Mouse (Mus musculus): ENCODE measurements around the gene Olfr571. TPM values are rescaled to one million over a fixed set of nuclear protein-coding genes. Genes with fewer than 3 reads are reported as not detected.

Gene Olfr571
- polyA plus RNA-seq (2012; fragmentation: generic; extraction: Trizol) = not detected

DNA sequence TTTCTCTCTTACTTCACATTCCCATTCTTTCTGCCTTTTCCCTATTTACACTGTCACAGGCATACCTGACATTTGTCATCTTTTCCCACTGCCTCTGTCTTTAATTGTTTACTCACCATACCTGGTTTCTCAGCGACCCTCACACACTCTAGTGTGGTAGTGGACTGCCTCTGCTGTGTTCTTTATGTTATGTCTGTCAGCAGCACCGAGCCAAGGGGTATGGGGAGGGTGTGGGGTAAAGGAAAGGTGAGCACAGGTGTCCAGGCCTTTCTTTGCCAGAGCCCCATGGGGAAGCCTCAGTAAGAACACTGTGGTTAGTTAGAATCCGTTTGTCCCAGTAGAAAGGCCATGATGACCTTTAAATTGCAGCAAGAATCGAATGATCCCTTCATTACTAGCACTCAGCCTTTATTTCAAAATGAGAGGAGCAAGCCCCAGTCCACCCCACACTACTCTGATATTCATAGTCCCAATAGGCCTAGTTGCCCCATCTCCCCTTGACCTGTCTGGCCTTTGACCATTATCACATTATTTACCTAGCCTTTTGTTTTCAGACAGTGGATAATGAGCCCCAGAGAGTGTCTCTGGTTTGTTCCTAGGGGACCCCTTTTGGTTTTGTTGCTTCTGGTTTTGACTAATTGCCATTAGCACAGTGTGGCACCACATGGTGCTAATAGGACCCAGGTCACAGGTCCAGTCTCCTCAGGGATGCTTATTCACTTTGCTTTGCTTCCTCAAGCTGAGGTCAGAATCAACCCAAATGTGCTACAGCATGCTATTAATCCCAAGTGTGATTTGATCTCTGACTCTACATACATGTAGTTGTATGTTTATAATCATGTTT is at the start of gene Olfr571:
Gene Olfr571 (minus strand): TSS at position 505 of the 844 bp plus-strand sequence.

DNA sequence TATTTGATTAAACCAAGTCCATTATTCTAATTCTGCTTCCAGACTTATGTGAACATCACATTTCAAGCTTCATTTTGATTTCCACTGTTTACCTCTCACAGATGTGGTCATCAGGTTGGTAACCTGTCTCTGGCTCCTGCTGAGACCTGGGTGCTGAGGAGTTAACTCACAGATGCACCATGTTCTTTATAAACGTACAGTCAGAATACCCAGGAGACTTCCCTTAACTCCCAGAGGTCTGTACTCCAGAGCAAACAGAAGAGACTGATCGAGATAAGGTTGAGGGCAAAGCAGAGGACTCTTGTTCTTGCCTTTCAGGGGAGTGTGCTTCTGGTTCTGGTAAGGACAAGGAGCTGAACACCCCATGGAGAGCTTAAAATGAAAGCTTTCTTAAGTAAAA is 45.0 kb upstream of the Olfr571 start, which contains the start of gene Olfr576:
Gene Olfr576 (plus strand): TSS at position 301 of the 400 bp plus-strand sequence.

DNA sequence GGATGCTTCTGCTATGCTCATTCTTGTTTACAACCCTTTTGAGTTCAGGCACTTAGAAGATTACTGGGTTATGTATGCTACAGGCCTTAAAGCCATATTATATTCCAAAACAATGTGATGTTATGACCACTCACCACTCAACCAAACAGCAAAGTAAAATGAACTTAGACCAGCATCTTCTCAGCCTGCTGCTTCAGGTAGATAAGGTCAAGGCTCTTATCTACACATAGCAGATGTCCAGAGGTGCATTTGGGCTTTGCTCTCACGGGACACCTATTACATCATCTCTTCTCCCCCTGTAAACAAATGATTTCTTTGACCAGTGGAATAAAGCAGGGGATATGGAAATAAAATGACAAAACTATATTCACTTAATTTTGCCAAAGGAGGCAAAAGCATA is 41.3 kb upstream of the Olfr571 start, which contains the start of gene Olfr575:
Gene Olfr575 (minus strand): TSS at position 183 of the 400 bp plus-strand sequence.

DNA sequence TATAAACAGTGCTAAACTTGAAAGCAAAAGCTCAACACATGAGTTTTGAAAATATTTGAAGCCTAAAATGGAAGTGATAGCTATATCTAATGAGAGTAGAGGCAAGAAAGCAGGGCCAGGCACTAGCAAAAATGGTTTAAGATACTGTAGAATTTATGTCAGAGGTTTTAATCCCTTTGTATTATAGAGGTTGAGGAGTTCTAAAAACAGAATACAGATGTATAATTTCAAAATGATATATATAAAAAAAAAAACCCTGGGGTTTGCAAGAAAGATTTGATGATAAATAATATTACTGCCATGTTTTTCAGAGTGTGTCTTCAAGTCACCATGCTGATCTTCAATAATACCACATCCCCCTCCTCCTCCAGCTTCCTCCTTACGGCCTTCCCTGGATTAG is 30.8 kb upstream of the Olfr571 start, which contains the start of gene Olfr574:
Gene Olfr574 (plus strand): TSS at position 301 of the 400 bp plus-strand sequence.

DNA sequence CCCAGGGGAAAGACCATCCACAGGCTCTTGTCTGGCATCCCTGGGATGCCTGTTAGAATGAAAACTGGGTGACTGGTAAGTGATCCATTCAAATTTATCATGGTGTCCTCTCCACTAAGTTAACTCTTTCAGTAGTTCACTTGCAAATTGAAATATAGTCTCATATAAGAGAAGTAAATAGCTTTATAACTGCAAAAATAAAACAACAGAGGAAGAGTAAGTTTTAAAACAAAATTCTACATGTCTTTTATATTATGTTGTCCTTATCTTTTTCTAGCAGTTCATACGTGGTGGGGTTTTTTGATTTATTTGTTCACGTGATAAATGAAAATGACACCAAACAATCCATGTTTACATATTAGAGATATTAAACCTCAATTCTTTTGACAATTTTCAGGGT is 25.1 kb upstream of the Olfr571 start, which contains the start of gene Olfr573-ps1:
Gene Olfr573-ps1 (minus strand): TSS at position 101 of the 400 bp plus-strand sequence.

DNA sequence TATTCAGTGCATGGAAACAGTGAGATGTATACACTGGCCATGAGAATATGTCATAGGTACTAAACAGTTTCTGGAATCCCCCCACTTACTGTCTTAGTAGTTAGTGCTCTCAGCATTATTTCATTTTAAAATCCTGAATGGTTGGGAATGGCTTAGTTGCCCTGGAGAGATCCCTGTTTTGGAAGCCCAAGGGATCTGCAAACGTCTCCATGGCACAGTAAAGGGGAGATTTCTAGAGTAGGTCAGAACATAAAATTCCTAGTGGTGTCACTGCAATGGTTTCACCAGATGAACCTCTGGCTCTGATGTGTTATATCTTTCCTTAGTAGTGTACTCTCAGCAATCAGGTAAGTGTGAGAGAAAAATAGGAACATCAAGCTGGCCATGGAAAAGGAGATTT is 6.8 kb upstream of the Olfr571 start, which contains the start of gene Olfr572:
Gene Olfr572 (plus strand): TSS at position 301 of the 400 bp plus-strand sequence.

DNA sequence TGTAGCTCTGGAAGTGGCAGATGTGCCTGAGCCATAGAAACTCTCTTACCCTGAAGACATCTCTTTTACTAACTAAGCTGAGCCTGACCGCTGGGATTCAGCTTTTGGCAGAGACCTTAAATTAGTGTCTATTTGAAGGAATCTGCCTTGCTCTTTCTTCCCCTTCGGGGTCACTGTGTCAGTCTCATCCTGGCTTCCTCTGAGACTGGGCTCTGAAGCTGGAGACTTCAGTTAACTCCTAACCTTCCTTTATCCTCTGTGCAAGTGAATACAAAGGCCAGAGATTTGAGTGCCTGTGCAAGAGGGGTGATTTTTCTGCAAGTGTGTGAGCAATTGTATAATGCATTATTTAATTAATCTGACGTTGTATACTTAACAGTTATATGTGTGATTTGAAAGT is 26.6 kb downstream of the Olfr571 start, which contains the start of gene Olfr569:
Gene Olfr569 (minus strand): TSS at position 101 of the 400 bp plus-strand sequence.

DNA sequence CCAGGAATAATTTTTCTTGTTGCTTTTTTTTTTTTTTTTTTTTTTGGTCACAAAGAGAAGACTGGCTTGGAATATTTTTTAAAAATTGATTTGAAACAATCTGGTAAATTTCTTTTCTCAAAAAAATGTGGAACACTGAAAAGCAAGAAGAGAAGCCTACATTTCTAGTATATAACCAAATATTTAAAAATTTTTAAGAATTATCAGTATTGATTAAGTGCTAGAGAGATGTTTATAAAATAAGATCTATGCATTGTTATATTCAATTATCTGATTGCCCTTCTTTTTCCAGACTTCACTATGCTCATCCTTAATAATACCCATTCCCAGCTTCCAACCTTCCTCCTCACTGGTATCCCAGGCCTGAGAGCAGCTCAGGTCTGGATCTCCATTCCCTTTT is 40.5 kb downstream of the Olfr571 start, which contains the start of gene Olfr568:
Gene Olfr568 (plus strand): TSS at position 301 of the 400 bp plus-strand sequence.

DNA sequence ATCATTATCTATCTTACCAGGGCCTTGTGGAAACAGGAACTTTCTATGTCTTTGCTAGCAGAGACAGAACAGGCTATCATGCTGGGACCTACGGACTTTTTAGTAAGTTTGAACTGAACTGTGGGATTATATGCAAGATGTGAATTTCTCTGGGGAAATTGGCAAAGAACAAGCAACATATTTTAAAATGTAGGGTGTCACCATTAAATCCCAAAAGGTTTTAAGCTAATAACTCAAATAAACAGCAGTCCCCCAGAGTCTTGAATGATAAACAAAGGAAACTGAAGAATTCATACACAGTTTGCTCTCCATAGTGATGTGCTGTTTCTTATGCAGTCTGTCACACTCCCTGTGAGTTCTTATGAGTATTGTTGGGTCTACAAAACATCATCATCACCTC is 58.7 kb downstream of the Olfr571 start, which contains the start of gene Olfr566:
Gene Olfr566 (minus strand): TSS at position 101 of the 400 bp plus-strand sequence.

Other genes with a start within 250 kb of the Olfr571 start
- 1 to 10 TPM in 1 of 2 experiments, under 1 TPM in 1; 0.36 to 3.6 TPM for gene Trim68, start 230.2 kb downstream of the Olfr571 start, polyA plus RNA-seq (2012; fragmentation: generic; extraction: Trizol)
- not detected for gene Olfr557, start 221.6 kb downstream of the Olfr571 start, polyA plus RNA-seq (2012; fragmentation: generic; extraction: Trizol)
- gene Olfr558, start 215.3 kb downstream of the Olfr571 start, polyA plus RNA-seq (2012; fragmentation: generic; extraction: Trizol) = not detected
- gene Olfr33, start 198.5 kb downstream of the Olfr571 start, polyA plus RNA-seq (2012; fragmentation: generic; extraction: Trizol) = not detected
- not detected for gene Olfr559, start 190.0 kb downstream of the Olfr571 start, polyA plus RNA-seq (2012; fragmentation: generic; extraction: Trizol)
- not detected for gene Olfr560, start 158.2 kb downstream of the Olfr571 start, polyA plus RNA-seq (2012; fragmentation: generic; extraction: Trizol)
- gene Olfr78, start 158.1 kb downstream of the Olfr571 start, polyA plus RNA-seq (2012; fragmentation: generic; extraction: Trizol) = not detected
- gene Olfr561, start 146.3 kb downstream of the Olfr571 start, polyA plus RNA-seq (2012; fragmentation: generic; extraction: Trizol) = not detected
- gene Olfr564, start 114.1 kb downstream of the Olfr571 start, polyA plus RNA-seq (2012; fragmentation: generic; extraction: Trizol) = not detected
- not detected for gene Olfr566, start 58.8 kb downstream of the Olfr571 start, polyA plus RNA-seq (2012; fragmentation: generic; extraction: Trizol)
- not detected for gene Olfr568, start 40.4 kb downstream of the Olfr571 start, polyA plus RNA-seq (2012; fragmentation: generic; extraction: Trizol)
- not detected for gene Olfr569, start 26.7 kb downstream of the Olfr571 start, polyA plus RNA-seq (2012; fragmentation: generic; extraction: Trizol)
- gene Olfr570, start 23.0 kb downstream of the Olfr571 start, polyA plus RNA-seq (2012; fragmentation: generic; extraction: Trizol) = not detected
- not detected for gene Olfr572, start 6.9 kb upstream of the Olfr571 start, polyA plus RNA-seq (2012; fragmentation: generic; extraction: Trizol)
- not detected for gene Olfr573-ps1, start 25.0 kb upstream of the Olfr571 start, polyA plus RNA-seq (2012; fragmentation: generic; extraction: Trizol)
- gene Olfr574, start 30.9 kb upstream of the Olfr571 start, polyA plus RNA-seq (2012; fragmentation: generic; extraction: Trizol) = not detected
- not detected for gene Olfr575, start 41.2 kb upstream of the Olfr571 start, polyA plus RNA-seq (2012; fragmentation: generic; extraction: Trizol)
- gene Olfr576, start 45.1 kb upstream of the Olfr571 start, polyA plus RNA-seq (2012; fragmentation: generic; extraction: Trizol) = not detected
- not detected for gene Olfr577, start 58.4 kb upstream of the Olfr571 start, polyA plus RNA-seq (2012; fragmentation: generic; extraction: Trizol)
- not detected for gene Olfr578, start 71.8 kb upstream of the Olfr571 start, polyA plus RNA-seq (2012; fragmentation: generic; extraction: Trizol)
- not detected for gene Olfr582, start 120.5 kb upstream of the Olfr571 start, polyA plus RNA-seq (2012; fragmentation: generic; extraction: Trizol)
- gene Olfr583, start 133.8 kb upstream of the Olfr571 start, polyA plus RNA-seq (2012; fragmentation: generic; extraction: Trizol) = not detected
- not detected for gene Olfr584, start 164.3 kb upstream of the Olfr571 start, polyA plus RNA-seq (2012; fragmentation: generic; extraction: Trizol)
- not detected for gene Olfr585, start 180.2 kb upstream of the Olfr571 start, polyA plus RNA-seq (2012; fragmentation: generic; extraction: Trizol)
- gene Olfr586, start 208.1 kb upstream of the Olfr571 start, polyA plus RNA-seq (2012; fragmentation: generic; extraction: Trizol) = not detected
- gene Olfr588-ps1, start 223.3 kb upstream of the Olfr571 start, polyA plus RNA-seq (2012; fragmentation: generic; extraction: Trizol) = not detected
- gene Olfr589, start 238.8 kb upstream of the Olfr571 start, polyA plus RNA-seq (2012; fragmentation: generic; extraction: Trizol) = not detected